ENCODE assay signal across 19 mouse cellular contexts in the genomic region with DNA sequence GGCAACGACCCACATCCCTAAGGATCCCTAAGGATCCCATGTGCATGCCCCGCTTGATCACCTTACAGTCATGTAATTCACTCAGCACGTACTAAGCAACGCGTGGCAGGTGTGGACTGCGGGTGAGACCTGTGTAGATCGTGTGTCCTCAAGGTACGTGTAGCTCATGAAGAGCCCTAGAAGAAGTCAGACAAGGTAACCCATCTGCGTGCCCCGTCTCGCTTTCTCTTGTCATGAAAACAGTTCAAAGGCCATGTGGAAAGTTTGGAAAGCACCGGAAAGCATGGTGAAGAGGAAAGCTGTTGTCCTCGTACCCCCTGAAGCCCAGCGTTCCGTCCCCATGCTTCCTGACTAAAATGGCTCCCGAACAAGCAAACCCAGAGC. TPM values are rescaled to one million over a fixed set of nuclear protein-coding genes. Genes with fewer than 3 reads are reported as not detected.
DNase-seq lines count a peak whose midpoint lies in the region; ATAC-seq and TF ChIP-seq lines count a peak whose summit lies in the region.
"Had no signal": no experiment of that assay in that cellular context is flagged by ENCODE, and none has a peak within 500 bp of the region (broad histone marks: within the 10 kb centered on the region; RNA-seq: fewer than 3 reads in every experiment).

No protein-coding gene starts in this region.

- TF ChIP-seq CTCF in lung, postnatal 0 days (IDR thresholded peaks at IDR 0.05): no peak

- no peak overlapping the region for H3K9ac ChIP-seq in lung, postnatal 0 days (replicated peaks; ENCODE audit: low read depth)
- no peak overlapping the region for H3K9ac ChIP-seq in liver, embryonic 13.5 days
- H3K9ac ChIP-seq: embryonic facial prominence, embryonic 12.5 days; hindbrain, embryonic 15.5 days; neural tube, embryonic 15.5 days had no signal

- no peak for ATAC-seq in lung, postnatal 0 days
- no peak for ATAC-seq in liver, embryonic 13.5 days (ENCODE audit: low read depth)
- ATAC-seq: forebrain, embryonic 16.5 days had no signal

- peaks cover 29% of the 10 kb centered on the region; the same call in 1 of the 2 replicates for H3K4me1 ChIP-seq in lung, postnatal 0 days (ENCODE audit: insufficient read depth, low read depth, low read length)
- peaks cover 68% of the 10 kb centered on the region for H3K4me1 ChIP-seq in liver, embryonic 13.5 days (replicated peaks)

- no peak overlapping the region for H3K27ac ChIP-seq in lung, postnatal 0 days (ENCODE audit: low read length)
- H3K27ac ChIP-seq in liver, embryonic 13.5 days: no peak overlapping the region; the same call in 1 of the 2 replicates
- H3K27ac ChIP-seq: hindbrain, embryonic 15.5 days; liver, embryonic 14.5 days; neural tube, embryonic 15.5 days had no signal

- no peaks in the 10 kb centered on the region for H3K36me3 ChIP-seq in lung, postnatal 0 days (ENCODE audit: insufficient read depth, low read length)
- H3K36me3 ChIP-seq in liver, embryonic 13.5 days: no peaks in the 10 kb centered on the region
- H3K36me3 ChIP-seq: embryonic facial prominence, embryonic 12.5 days; hindbrain, embryonic 15.5 days; neural tube, embryonic 15.5 days had no signal

- peak; percentile 58 for DNase-seq in heart, adult 11 months
- no peak for DNase-seq in heart, postnatal 25 days (ENCODE audit: low spot score)
- no peak for DNase-seq in lung, postnatal 0 days (ENCODE audit: low spot score)
- no peak for DNase-seq in lung, postnatal 4 days
- DNase-seq in liver, embryonic 13.5 days: no peak
- DNase-seq in gastrocnemius, postnatal 4 days (ENCODE audit: low spot score in 2 of 2): no peak
- no peak for DNase-seq in left cerebral cortex, postnatal 4 days
- DNase-seq in kidney, adult 8-10 months: no peak
- DNase-seq: adrenal gland, adult 8-10 months; heart, postnatal 14 days; kidney, adult 2 months; midbrain, embryonic 14.5 days; thymus, adult 2 months had no signal

- peak overlapping the region; percentile 29; the same call in 1 of the 2 replicates for H3K4me2 ChIP-seq in lung, postnatal 0 days (replicated peaks; ENCODE audit: low read depth, low read length)
- peak overlapping the region; percentile 47 for H3K4me2 ChIP-seq in liver, embryonic 13.5 days
- H3K4me2 ChIP-seq: hindbrain, embryonic 15.5 days; neural tube, embryonic 15.5 days had no signal

- no peak for TF ChIP-seq EP300 in lung, postnatal 0 days (IDR thresholded peaks at IDR 0.05)

- WGBS in lung, postnatal 0 days: 78% methylated on average over 16 of the region's 16 CpGs
- 84% methylated on average over 16 of the region's 16 CpGs for WGBS in liver, embryonic 13.5 days (ENCODE audit: insufficient replicate concordance)

- intact Hi-C loops in heart, postnatal 25 days (cut with DNase I): no loop called here
- intact Hi-C loops in left cerebral cortex, postnatal 4 days (cut with DNase I): no loop called here

- no peak overlapping the region for H3K4me3 ChIP-seq in lung, postnatal 0 days (ENCODE audit: low read depth, low read length)
- H3K4me3 ChIP-seq in liver, embryonic 13.5 days (replicated peaks): no peak overlapping the region
- H3K4me3 ChIP-seq: embryonic facial prominence, embryonic 12.5 days; hindbrain, embryonic 15.5 days; myocyte; neural tube, embryonic 15.5 days had no signal

- no peaks in the 10 kb centered on the region for H3K9me3 ChIP-seq in lung, postnatal 0 days (ENCODE audit: low read length)
- H3K9me3 ChIP-seq in liver, embryonic 13.5 days (replicated peaks): no peaks in the 10 kb centered on the region
- H3K9me3 ChIP-seq: embryonic facial prominence, embryonic 12.5 days; hindbrain, embryonic 15.5 days; neural tube, embryonic 15.5 days had no signal

- no peaks in the 10 kb centered on the region for H3K27me3 ChIP-seq in lung, postnatal 0 days (replicated peaks; ENCODE audit: insufficient read depth, low read length)
- H3K27me3 ChIP-seq in liver, embryonic 13.5 days: no peaks in the 10 kb centered on the region
- H3K27me3 ChIP-seq: embryonic facial prominence, embryonic 12.5 days; hindbrain, embryonic 15.5 days; neural tube, embryonic 15.5 days had no signal

RNA-seq across cellular contexts. Expression of gene Sipa1l1, which starts 21.5 kb away (rescaled TPM):
- 10 to 100 TPM in 1 of 2 experiments, 1 to 10 TPM in 1; 8.7 to 10.3 TPM for total RNA-seq in heart, postnatal 25 days (2021)
- 10.2 and 11.7 TPM in 2 replicates for polyA plus RNA-seq in lung, postnatal 0 days (2015; fragmentation: Nextera tagmentation; extraction: Ambion mirVana)
- 4.3 and 5.5 TPM in 2 replicates for polyA plus RNA-seq in liver, embryonic 13.5 days (2015; fragmentation: Nextera tagmentation; extraction: Ambion mirVana)
- total RNA-seq in gastrocnemius, postnatal 4 days (2021): 10 to 100 TPM; 26.8 to 32.9 TPM
- total RNA-seq in left cerebral cortex, postnatal 4 days (2021): 10 to 100 TPM; 76.5 to 80.0 TPM
